Mouse (Mus musculus) megakaryocyte, adult 5-6 weeks (primary cell): Measurements from ENCODE around the gene Zfp683. TPM values are rescaled to one million over a fixed set of nuclear protein-coding genes. Genes with fewer than 3 reads are reported as not detected.

Experiments used
- ATAC-seq: 2 replicates; pipeline ENCODE4 v1.8.0; 2016; ENCODE audit warnings: mild to moderate bottlenecking, inconsistent platforms; ENCODE audit not compliant: poor library complexity, severe bottlenecking
- total RNA-seq, 2 experiments: library from RNA; stranded (forward) in 1 of 2; stranded (reverse) in 1 of 2; fragments of 153-499, 151-499 nt in 1 of 2; fragments of 221-1000, 200-1000 nt in 1 of 2; gene quantifications; 2 replicates each; pipeline versions ENCODE4 v1.2.3 to v1.2.4; 2015 to 2017

Zfp683 gene
- total RNA-seq (2015): 0.20 and 0.66 TPM in 2 replicates
- not detected in 2 replicates for total RNA-seq (2017)

GRCm38 (mm10) chr4:134053538-134053937 lies at the start of gene Zfp683:
Zfp683 (plus strand) TSS chr4:134053838.
- ATAC-seq: no peak

GRCm38 (mm10) chr4:134005581-134006358 lies 47.9 kb upstream of the Zfp683 start:
- peak; percentile 34 for ATAC-seq

GRCm38 (mm10) chr4:134006845-134007244 lies 46.8 kb upstream of the Zfp683 start:
- ATAC-seq: no peak

- no peak for ATAC-seq
These were observed 43.9 kb upstream of the Zfp683 start for GRCm38 (mm10) chr4:134009709-134010108.

- peak; percentile 77 for ATAC-seq
These were observed 41.9 kb upstream of the Zfp683 start for GRCm38 (mm10) chr4:134011450-134012414.

- 0 out of 2 replicates have a peak, but pooled peaks have one; percentile 39 for ATAC-seq
These were observed 40.6 kb upstream of the Zfp683 start for GRCm38 (mm10) chr4:134012858-134013528.

GRCm38 (mm10) chr4:134016208-134016607 lies 37.4 kb upstream of the Zfp683 start:
- ATAC-seq: no peak

GRCm38 (mm10) chr4:134016767-134017166 lies 36.9 kb upstream of the Zfp683 start:
- ATAC-seq: no peak

- ATAC-seq: no peak
These were observed 36.3 kb upstream of the Zfp683 start for GRCm38 (mm10) chr4:134017201-134017865.

GRCm38 (mm10) chr4:134018038-134018778 lies 35.4 kb upstream of the Zfp683 start:
- no peak for ATAC-seq

- ATAC-seq: no peak
These were observed 34.9 kb upstream of the Zfp683 start, which contains the start of gene Lin28a for GRCm38 (mm10) chr4:134018779-134019145. Lin28a (minus strand) TSS chr4:134018841.

- no peak for ATAC-seq
These were observed 34.4 kb upstream of the Zfp683 start for GRCm38 (mm10) chr4:134019210-134019609.

GRCm38 (mm10) chr4:134019641-134020351 lies 33.8 kb upstream of the Zfp683 start:
- ATAC-seq: no peak

- peak; percentile 66; the same call in 1 of the 2 replicates for ATAC-seq
These were observed 33.0 kb upstream of the Zfp683 start for GRCm38 (mm10) chr4:134020621-134021020.

GRCm38 (mm10) chr4:134025802-134026201 lies 27.8 kb upstream of the Zfp683 start:
- ATAC-seq: no peak

- peak; percentile 84 for ATAC-seq
These were observed 17.7 kb upstream of the Zfp683 start for GRCm38 (mm10) chr4:134035953-134036352.

- ATAC-seq: peak; percentile 71
These were observed 12.1 kb upstream of the Zfp683 start for GRCm38 (mm10) chr4:134041317-134042123.

- ATAC-seq: 0 out of 2 replicates have a peak, but pooled peaks have one; percentile 33
These were observed 10.6 kb upstream of the Zfp683 start for GRCm38 (mm10) chr4:134043041-134043440.
